Mouse (Mus musculus) brain, embryonic 14.5 days (tissue): ENCODE measurements around the gene Prss32. TPM values are rescaled to one million over a fixed set of nuclear protein-coding genes. Genes with fewer than 3 reads are reported as not detected.

Experiments
- DNase-seq: peaks from one replicate; pipeline ENCODE4 v3.0.0-alpha.2; 2011; ENCODE audit warnings: low read depth
- CTCF ChIP-seq: fragments of 200-500 bp; IDR thresholded peaks from 2 replicates; pipeline ENCODE4 v1.5.1; 2012; ENCODE audit warnings: inconsistent platforms, mild to moderate bottlenecking, moderate library complexity, borderline replicate concordance; ENCODE audit not compliant: insufficient read depth, insufficient read length; ENCODE audit errors: extremely low read depth
- POLR2A ChIP-seq: fragments of 200-500 bp; IDR thresholded peaks from 2 replicates; pipeline ENCODE4 v1.6.1; 2012; ENCODE audit warnings: mild to moderate bottlenecking, inconsistent platforms, borderline replicate concordance; ENCODE audit not compliant: poor library complexity, insufficient read depth, insufficient read length, severe bottlenecking; ENCODE audit errors: extremely low read depth
- polyA plus RNA-seq: library from polyadenylated mRNA; depleted of rRNA; stranded (reverse); fragments of >200 nt; gene quantifications from 2 replicates; pipeline ENCODE4 v1.2.3, GENCODE M21; 2012

Prss32 gene
- polyA plus RNA-seq, 1 experiment, result 0.04 TPM

- DNase-seq, result no peak
- TF ChIP-seq POLR2A (no peak), CTCF (no peak)
These were observed 21.6 kb upstream of the Prss32 start for GRCm38 (mm10) chr17:23822094-23822493.

- no peak for TF ChIP-seq POLR2A
- no peak for TF ChIP-seq CTCF
- no peak for DNase-seq
These were observed 20.6 kb upstream of the Prss32 start for GRCm38 (mm10) chr17:23823018-23823417.

- no peak for DNase-seq
- no peak for TF ChIP-seq POLR2A
- TF ChIP-seq CTCF, result no peak
These were observed 20.0 kb upstream of the Prss32 start for GRCm38 (mm10) chr17:23823614-23824013.

DNA sequence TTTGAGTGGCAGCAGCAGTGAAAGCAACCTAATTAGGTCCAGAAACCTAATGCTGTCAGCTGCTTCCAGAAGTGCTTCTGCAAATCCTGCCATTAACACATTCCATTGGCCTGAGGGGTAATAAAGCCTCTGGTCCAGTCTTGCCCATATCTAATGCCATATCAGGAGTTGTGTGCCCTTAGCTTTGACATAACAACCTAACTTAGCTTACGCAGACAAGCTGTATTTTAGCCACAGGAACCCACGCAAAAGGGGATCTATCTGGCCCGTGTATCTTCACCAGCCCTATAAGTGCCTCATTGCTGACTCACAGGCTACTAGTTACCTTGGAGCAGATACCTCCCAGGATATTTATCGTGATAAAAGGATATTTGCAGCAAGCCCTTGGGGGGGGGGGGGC, 18.1 kb upstream of the Prss32 start:
- DNase-seq, result no peak

GRCm38 (mm10) chr17:23828271-23829001, 15.2 kb upstream of the Prss32 start:
- peak; percentile 75 for DNase-seq
- peak; percentile 1; the same call in 1 of the 2 replicates for TF ChIP-seq CTCF
- TF ChIP-seq POLR2A, result no peak

More for the DNA sequence above, 18.1 kb upstream of the Prss32 start:
- no peak for TF ChIP-seq POLR2A

DNA sequence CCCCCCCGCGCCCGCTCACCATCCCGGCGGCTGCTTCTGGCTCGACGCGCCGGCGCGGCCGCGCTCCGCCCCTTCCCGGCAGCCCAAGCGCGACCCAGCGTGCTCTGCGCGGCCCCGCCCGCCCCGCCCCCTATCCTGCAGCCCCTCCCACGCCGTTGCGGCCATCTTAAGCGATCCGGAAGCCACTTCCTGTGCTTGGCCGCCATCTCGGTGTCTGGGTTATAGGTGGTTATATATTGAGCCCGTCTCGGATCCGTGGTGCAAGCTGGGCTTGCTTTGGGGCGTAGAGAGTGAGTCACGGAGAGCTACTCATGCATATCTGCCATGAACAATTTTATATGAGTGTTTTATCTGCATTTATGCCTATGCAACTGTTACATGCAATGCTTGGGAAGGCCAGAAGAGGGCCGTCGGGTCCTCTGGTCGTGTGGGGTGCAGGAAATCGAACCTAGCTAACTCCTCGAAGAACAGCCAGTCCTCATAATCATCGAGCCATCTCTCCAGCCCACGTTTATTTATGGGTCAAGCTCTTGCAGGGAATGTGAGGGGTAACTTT, 14.5 kb upstream of the Prss32 start, which contains the start of gene Elob:
TSS of gene Elob (minus strand) at position 73 of the 556 bp plus-strand sequence.
- DNase-seq, result peak; percentile 97
- TF ChIP-seq CTCF (peak; percentile 72), POLR2A (peak; percentile 53; the same call in 1 of the 2 replicates)

- TF ChIP-seq POLR2A (no peak), CTCF (no peak)
- no peak for DNase-seq
These were observed 12.5 kb upstream of the Prss32 start for GRCm38 (mm10) chr17:23831201-23831600.

DNA sequence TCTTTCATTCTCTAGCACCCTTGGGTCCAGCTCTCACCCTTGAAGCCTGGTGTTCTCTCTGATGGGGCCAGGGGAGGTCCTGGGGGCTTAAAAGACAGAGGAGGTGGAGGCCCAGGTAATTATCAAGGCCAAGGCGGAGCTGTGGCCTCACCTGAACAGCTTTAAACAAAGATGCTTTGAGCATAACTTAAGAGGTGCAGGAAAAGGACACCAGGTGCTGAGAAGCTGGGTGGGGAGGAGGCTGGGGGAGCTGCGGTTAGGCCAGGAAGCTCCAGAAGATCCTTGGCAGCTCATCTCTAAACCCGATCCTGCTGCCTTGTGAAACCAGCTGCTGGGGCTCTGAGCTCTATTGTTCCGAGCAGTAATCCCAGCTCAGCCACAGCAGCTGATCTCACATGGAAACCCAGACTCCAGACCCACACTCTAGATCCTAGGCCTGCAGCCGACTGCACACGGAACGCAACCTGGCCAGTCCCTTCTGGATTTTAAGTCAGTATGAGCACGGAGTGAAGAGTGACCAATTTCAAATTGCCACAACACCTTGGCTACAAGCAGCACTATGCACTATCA, 7.6 kb upstream of the Prss32 start, which contains the start of gene Prss33:
TSS of gene Prss33 (minus strand) at position 51 of the 570 bp plus-strand sequence.
- DNase-seq, result peak; percentile 41
- TF ChIP-seq CTCF, result no peak
- no peak for TF ChIP-seq POLR2A

DNA sequence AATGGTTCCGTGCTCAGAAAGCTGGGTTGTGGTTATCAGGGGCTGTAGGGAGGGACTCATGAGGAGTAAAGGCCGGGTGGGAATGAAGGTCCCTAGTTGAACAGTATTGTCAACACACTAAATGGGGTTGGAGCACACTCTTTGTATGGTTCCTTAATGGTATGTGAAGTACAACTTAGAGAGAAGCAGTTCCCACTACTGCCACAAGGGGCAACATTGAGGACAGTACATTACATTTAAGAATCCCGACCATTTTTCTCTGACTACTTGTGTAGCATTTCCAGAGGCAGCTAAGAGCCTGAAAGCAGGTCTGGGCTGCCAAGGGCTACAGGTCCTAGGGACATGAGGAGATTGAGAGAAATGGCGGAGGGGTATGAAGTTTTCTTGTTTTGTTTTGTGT, 2.5 kb upstream of the Prss32 start:
- DNase-seq, result peak; percentile 79
- TF ChIP-seq CTCF (peak; percentile 62), POLR2A (no peak)

DNA sequence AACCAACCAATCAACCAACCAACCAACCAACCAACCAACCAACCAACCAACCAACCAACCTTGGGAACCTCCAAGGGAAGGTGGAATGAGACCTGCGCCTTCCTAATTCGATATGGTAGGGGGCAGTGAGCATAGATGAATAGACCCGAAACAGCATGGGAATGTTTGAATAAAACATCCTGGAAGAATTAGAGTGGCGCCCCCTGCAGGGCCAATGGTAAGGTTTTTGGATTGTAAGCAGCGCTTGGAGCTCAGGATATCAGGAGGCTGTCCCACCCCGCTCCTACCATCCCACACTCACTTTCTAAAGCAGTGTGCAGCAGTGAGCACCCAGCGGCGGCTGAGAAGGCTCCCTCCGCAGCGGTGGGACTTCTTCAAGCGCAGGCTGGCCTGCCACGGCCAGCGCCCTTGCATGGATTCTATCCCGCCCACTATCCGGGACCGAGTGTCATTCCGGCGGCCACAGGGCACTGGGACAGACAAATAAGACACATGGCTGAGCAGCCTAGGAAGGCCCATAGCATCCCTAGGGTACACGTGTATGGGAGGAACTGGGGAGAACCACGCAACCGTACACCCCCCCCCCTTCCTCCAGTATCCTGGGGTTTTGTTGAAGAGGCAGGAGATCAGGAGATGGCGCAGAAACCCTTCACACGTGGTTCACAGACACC, 379 bp upstream of the Prss32 start:
- TF ChIP-seq CTCF (peak; percentile 15; the same call in 1 of the 2 replicates), POLR2A (no peak)

DNA sequence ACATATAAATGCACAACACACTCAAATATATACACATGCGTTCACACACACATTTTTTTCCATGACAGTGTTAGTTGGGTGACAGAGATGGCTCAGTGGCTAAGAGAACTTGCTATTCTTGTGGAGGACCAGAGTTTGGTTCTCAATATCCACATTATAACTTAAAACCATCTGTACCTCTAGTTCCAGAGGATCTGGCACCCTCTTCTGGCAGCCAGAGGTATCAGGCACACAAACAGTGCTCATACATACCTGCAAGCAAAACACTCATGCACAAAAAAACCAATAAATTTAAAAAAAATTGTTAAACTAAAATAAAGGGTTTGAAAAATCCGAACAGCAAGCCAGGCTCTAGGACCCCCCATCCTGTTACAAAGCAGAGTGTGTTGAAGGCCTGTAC, 6.4 kb downstream of the Prss32 start:
- TF ChIP-seq CTCF (peak; percentile 18; the same call in 1 of the 2 replicates), POLR2A (no peak)
- DNase-seq, result no peak

More for the DNA sequence above, 379 bp upstream of the Prss32 start:
- no peak for DNase-seq
